Mouse (Mus musculus): ENCODE data around the gene Rad54l2.
A peak's percentile ranks its signal among the peaks of the same experiment; 100 is the strongest.

Gene Rad54l2

GRCm38 (mm10) chr9:106675480-106675879, 113.5 kb downstream of the Rad54l2 start:
- peak; percentile 85 for DNase-seq

- DNase-seq: no peak
Measured at GRCm38 (mm10) chr9:106673860-106674259, 115.1 kb downstream of the Rad54l2 start.

- DNase-seq: no peak
Measured at GRCm38 (mm10) chr9:106664856-106665255, 124.1 kb downstream of the Rad54l2 start.

DNA sequence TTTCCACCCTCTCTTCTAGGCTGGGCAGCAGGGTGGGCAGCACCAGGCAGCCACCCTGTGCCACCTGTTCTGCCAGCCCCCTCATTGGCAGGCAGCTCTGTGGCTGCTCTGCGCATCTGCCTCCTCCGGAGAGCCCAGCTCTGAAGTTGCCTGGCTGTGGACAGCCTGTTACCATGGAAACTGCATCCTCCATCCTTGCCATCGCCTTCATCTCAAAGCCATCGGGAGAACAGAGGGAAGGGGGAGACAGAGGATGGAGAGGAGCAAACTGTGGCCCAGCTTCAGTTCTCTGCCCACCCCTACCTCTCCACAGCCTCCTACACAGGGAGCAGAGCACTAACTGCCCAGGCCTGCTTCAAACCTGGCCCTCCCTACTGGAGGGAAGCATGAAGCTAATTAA, 124.6 kb downstream of the Rad54l2 start:
- no peak for DNase-seq

DNA sequence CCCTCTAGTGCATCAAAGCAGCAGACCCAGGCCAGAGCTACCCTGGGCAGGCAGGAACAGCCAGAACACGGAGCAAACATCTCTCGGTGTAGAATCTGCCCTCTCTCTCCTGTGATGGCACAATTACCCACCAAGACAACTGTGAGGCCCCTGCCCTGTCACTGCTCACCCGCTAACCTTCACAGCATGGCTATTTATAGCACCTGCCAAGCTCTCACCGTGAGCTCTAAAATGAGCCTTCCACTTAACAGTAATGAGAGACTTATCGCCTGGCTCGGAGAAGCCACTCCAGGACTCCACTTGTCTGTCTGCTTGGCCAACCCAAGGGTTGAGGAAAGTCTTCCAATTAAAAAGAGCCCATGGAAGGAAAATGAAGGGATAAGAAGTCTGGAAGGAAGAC, 125.8 kb downstream of the Rad54l2 start:
- DNase-seq: no peak

- no peak for DNase-seq
Measured at GRCm38 (mm10) chr9:106659935-106660334, 129.1 kb downstream of the Rad54l2 start.

GRCm38 (mm10) chr9:106659441-106659840, 129.6 kb downstream of the Rad54l2 start:
- no peak for DNase-seq

DNA sequence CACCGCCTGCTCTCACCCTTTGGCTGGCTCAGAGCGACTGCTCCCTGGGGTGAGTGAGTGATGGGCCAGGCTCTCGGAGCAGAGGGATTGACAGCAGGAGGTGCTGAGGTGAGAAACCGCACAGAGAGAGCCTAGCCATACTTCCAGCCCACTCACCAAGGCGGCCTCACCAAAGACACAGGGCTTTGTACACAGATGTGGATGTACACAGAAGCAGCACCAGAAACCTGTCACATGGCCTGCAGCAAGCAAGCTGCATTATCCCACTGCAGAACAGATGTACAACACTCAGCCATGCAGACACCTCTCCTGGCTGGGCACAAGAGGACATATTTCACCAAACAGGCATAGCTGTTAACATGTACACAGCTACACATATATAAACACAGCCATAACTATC, 131.4 kb downstream of the Rad54l2 start:
- DNase-seq: no peak

DNA sequence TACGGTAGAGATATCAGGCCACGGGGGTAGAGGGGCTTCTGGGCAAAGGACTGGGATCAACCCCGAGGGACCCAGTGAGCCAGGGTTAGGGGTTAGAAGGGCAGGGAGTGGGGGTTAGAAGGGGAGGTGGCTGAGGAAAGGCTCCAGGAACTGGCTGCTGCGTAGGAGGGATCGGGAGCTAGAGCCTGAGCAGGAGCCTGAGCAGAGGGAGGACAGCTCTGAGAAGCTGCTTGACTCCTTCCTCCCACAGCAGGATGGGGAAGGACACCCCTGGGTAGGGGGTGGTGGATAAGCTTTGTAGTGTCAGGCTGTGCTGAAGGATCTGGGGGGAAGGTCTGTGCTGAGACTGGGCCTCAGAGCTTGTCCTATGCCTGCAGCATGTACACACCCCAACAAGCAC, 132.2 kb downstream of the Rad54l2 start:
- no peak for DNase-seq

DNA sequence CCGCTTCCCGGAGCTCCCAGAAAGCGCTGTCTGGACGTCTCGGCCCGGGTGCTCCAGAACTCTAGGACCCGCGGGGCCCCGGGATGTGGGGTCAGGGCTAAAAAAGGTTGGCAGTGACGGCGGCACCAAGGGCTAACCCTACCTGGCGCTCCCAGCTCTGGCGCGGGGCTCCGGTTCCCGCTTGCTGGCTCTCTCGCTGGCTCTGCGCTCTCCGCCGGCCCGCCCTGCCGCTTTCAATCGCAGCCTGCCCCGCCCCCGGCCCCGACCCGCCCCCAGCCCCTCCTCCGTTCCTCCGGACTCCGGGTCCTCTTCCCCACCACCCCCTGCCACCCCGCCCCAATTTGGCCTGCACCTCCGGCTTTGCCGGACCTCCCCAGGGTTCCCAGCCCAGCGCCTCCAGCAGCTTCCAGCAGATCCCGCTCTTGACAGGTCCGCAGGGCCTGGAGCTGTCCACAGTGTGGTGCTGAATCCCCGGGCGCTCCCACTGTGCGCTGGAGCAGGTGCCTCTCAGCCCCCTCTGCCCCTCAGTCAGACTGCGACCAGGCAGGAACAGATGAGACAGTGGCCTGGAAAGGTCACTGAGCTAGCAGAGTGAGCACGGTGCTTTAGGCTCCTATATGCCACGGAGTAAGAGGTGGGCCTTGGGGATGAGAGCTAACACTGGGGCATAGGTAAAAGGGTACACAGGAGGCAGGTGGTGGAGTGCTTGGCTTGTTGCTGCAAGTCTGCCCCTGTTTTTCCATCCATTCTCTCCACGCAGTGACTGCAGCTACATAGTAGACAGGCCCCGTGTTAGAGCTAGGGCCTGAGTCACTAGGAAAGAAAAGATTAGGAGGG, 132.9 kb downstream of the Rad54l2 start, which contains the start of gene Grm2:
TSS of gene Grm2 (minus strand) at position 199 of the 837 bp plus-strand sequence.
- peak; percentile 81 for DNase-seq

GRCm38 (mm10) chr9:106652720-106653119, 136.3 kb downstream of the Rad54l2 start:
- DNase-seq: no peak

DNA sequence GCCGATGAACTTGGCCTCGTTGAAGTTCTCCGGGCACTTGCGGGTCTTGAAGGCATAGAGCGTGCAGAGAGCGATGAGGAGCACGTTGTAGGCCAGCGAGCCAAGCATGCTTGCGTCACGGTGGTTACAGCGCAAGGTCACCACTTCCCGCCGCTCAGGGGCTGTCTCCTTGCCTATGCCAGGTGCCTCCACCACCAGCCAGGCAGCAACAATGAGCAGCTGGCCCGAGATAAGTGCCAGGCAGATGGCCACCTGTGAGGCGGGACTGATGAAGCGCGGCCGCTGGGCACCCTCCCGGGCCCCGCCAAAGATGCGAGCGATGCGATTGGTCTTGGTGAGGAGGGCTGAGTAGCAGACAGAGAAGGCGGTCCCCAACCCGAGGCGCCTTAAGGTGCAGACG, 141.8 kb downstream of the Rad54l2 start:
- DNase-seq: no peak

DNA sequence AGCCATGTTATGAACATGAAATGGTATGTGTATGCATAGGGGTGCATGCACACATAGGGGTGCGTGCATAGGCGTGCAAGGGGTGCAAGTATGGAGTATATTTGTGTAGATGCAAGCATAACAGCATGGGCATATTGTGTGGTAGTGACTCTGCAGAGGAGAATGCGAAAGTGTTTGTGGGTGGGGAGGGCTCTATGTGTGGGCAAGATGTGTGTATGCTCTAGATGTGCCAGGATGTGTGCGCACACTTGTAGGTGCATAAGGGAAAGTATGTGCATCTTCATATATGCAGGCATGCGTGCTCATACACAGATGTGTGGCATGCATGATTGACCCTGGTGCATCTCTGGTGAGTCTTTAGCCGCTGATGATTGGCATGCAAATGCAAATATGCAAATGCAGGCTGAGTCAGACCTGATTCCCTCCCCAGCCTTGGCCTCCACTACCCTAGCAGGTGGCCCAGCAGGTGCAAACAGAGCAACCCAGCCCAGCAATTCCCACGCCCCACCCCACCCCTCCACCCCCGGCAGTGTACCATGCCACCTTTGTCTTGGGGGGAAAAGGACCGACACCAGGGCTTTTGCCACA, 143.2 kb downstream of the Rad54l2 start:
- no peak for DNase-seq

DNA sequence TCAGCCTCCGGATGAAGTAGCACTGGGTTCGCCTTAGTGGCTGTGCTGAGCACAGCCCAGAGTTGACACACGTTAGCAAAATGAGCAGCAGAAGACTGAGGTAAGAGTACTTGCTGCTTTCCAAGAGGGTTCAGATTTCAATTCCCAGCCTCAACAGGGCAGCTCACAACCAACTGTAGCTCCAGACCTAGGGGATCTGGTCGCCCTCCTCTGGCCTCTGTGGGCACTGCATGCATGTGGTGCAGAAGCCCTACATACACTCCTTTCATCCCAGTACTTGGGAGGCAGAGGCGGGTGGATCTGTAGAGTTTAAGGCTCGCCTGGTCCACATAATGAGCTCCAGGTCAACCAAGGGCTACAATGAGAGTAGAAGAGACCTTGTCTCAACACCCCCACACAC, 145.2 kb downstream of the Rad54l2 start:
- peak; percentile 45 for DNase-seq

GRCm38 (mm10) chr9:106643128-106643527, 145.9 kb downstream of the Rad54l2 start:
- peak; percentile 91 for DNase-seq

DNA sequence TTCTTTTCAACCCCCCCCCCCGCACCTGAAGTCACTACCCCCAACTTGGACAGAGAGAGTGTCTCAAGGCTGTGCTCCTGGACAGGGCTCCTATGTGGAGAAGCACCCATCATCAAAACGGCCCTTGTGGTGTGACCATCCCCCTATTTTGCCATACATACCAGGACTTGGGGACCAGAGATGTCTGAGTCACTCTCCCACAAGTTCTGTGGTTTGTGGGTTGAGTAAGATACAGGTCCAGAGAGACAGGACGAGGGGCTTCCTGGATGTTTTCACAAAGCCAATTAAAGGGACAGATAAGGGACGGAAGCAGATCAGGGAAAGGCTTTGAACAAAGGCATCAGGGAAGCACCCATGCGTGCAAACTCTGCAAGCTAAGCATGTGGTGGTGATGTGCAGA, 147.6 kb downstream of the Rad54l2 start:
- no peak for DNase-seq

DNA sequence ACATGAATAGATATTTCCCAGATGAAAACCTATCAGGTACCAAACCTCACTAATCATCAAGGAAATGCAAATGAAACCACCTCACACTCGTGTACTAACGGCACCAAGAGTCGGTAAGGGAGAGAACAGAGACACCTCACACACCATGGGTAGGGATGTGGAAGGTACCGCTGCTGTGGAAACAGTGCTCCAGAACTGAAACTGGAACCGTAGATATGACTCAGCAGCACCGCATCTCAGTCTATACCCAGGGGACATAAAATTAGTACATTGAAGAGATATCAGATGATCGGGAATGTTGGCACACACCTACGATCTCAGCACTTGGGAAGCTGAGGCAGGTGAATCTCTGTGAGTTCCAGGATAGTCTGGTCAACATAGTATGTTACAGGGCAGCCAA, 150.8 kb downstream of the Rad54l2 start:
- no peak for DNase-seq
